Mouse (Mus musculus) mature B cell (primary cell): Measurements from ENCODE around the gene Ptprg.

ENCODE experiments used
- in situ Hi-C: fragments of 300-500 bp; cut with MboI; formaldehyde crosslinking; loops from 2 replicates; pipeline ENCODE4 v1.14.3; 2019

Ptprg gene

DNA sequence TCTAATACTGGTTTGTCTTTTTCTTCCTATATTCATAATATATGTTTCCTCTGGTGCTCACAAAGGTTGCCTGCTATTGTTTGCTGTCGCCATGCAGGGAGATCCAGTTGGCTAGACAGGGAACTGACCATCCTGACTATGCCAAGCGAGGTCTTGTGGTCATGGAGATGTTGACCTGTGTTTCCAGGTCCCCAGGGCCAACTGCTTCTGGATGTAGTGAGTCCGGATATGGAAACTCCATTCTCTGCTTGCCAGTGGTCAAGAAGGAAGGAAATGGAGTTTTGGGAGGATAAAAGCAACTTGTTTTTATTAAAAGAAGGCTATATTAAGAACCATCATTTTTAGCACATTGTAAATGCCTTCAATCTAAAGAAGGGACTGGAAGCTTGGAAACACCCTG lies 327.8 kb downstream of the Ptprg start:
- in situ Hi-C loops = no loop called here

DNA sequence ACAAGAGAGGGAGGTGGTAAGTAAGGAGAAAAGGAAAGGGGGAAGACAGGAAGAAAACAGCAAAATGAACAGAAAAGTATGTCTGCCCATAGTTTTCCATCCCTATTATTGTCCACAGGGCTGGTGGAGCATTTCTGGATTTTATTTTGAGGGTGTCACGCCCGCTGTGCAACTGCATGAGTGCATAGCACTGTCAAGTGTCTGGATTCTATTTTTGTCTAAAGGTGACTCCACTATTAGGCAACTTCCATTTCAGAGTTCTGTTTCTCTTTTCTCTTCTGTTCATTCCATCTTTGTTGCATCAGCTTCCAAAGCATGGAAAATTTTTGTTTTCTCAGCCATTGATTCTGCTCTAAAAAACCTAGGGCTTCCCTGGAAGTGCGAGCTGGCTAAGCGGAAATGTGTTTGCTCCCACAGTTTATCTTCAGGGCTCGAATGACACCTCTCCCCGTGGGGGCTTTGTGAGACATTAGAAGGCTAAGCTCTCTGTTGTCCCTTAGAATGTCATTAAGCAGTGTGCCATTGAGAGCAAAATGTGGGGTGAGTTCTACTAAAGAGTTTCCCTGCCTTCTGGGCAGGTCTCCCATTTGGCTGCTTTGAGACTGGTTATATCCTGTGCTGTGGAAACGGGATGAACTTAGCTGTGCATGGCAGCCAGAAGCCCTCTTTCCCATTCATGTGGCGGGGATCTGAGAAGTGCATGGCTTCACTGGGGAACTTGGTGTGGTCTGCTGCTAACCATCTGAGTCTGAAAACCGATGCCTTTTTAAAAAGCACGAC lies 330.0 kb downstream of the Ptprg start:
- in situ Hi-C loops = no loop called here

DNA sequence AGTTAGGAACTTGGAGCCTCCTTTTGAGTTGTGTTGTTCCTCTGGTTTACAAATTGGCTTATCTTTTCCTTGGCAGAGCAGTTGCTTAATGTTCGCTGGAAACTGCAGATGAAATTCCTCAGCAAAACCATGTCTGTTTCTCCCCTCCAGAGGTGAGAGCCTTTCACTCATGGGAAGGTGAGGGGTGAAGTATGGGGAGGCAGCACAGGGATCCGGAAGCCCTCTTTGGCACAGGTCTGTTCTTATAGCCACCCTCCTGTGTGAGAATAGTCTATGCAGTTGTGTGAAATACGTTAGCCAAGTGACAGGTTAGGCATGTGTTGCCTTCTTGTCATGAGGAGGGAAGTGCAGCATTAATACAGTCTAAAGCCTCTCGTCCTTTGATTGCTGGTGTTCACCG lies 330.7 kb downstream of the Ptprg start:
- in situ Hi-C loops = no loop called here

DNA sequence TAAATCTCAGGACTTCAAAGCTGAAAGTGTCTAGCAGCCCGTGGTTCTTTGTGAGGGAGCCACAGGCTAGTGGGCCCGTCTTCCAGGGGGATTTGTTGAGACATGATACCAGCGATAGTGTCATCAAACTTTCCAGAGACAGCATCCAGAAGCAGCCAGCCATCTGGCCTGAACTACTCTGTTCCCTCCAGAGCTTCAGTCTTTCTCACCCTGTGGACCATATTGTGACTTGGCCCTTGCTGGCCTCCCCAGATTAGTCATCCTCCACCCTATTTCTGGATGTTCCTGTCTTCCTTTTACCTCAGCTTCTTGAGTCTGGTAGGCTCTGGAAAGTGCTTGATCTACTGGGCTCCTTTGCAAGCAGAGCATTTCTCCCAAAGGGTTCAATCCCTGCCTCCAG lies 333.1 kb downstream of the Ptprg start:
- in situ Hi-C loops = no loop called here

DNA sequence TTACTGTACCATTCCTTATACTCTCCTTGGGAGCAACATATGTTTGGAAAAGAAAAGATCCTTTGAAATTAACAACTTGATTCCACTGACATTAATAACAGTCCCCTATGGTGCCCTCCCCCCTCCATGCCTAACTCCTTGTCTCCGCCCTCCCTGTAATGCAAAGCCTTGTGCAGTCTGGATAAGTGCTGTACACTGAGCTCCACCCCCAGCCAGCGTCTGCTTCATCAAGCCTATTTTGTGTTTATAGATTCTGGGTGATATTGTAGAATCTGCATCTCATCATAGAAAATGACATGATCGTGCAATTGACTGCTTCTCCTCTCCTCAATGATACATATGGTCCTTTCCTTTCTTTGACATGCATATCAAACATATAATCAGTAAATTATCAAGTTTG lies 337.6 kb downstream of the Ptprg start:
- in situ Hi-C loops = no loop called here

DNA sequence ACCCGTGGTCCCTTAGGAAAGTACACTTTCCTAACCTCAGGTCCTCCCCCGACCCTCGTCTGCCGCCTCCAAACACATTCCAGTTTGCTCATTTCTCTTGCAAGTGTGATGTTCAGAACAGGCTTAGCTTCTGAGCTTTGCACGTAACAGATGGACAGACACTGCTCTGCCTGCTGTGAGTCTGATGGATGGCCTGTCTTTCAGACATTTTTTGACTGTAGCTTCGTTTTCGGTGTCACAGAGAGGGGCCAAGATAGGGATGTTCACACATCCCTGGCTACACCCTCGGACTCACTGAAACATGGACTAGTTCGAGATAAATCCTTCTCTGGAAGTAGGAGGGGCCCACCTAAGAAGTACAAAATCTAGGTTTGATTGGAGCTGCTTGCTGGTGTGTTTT lies 339.3 kb downstream of the Ptprg start:
- in situ Hi-C loops = no loop called here

DNA sequence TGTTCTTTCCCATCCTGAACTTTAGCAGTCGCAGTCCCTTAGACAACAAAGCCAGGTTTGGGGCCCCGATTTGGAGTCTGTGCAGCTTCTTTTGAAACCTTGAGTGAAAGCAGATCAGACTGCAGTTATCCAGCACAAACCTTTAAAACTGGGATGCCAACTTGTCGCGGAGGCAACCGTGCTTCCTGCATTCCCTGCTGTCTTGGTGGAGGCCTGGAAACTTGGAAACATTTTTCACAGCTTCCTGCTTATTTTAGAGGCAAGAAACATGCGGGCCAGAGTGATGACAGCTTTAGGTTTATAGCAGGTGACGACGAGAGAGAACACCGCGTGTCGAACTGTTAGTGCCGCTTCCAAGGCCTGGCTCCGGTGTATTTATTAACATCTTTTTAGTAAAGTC lies 342.2 kb downstream of the Ptprg start:
- in situ Hi-C loops = no loop called here

DNA sequence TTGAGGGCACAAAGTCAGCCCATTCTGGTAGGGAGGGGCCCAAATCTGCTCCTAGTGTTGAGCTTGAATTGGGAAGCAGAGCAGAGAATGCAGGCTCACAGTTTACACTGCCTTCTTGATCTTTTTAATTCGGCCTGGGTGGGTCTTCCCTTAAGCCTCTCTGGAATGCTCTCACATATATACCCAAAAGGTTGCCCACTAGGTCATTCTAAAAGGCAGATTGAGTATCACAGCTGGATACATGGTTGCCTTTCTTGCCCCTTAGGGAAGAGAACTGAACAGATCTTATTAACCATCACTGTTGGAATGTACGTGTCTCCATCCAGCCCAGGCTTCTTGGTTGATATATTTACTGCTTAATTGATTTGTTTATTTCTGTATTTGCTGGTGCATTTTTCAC lies 349.5 kb downstream of the Ptprg start:
- in situ Hi-C loops = no loop called here

DNA sequence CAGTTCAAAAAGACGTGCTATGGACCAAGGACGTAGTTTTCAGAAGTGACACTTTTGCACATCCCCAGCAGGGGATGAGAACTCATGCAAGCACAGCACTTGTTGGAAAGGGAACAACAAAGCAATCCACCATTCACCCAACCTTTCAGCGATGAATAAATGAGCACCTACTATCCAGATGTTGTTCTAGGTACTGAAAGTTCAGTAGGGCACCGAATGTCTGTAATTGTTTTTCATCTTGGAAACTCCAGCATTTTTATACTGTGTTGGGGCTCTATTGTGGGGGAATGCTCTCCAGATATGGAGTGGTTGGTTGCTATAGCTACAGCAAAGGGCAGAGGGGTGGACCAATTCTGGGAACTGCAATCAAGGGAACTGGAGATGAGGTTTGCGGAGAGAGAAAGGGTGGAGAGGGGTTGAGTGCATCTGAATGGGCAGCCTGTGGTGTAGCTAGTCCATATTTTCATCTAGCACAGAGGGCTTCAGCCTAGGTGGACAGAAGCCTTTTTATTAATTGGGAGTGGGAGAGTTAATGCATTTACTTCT lies 352.9 kb downstream of the Ptprg start:
- in situ Hi-C loops = no loop called here

DNA sequence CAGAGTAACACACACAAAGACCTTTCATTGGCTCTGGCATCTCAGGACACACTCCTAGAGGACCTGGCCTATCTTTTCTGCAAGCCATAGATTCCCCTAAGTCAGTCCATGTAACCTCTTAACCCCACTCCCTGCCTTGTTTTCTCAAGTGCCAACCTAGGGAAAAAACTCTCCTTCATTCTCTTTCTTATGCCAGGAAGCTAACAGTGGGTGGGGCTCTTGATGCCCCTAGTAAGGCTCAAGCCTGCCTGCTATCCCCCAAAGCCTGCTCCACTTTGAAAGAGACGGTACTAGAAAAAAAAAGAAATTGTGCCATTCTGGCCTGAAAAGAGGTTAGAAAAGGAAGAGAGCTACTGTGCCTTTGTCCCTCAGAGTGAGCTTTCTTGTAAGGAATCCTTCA lies 358.9 kb downstream of the Ptprg start:
- in situ Hi-C loops = no loop called here

DNA sequence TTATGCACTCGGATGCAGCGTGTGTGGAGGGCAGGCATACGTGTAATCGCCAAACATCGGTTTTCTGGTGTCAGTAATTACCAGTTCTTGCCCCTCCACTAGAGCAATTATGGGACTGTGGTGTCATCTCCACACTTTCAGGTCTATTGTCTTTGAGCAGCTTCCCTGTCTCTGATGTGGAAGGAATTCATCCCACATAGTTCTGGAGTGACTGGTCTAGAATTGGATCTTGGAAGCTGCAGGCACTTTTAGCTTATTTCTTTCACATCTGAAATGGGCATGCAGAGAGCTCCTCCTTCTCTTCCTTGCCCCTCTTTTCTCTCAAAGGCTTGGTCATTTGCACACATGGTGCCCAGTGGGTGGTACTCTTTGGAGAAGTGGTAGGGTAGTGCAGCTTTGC lies 363.9 kb downstream of the Ptprg start:
- in situ Hi-C loops = no loop called here

DNA sequence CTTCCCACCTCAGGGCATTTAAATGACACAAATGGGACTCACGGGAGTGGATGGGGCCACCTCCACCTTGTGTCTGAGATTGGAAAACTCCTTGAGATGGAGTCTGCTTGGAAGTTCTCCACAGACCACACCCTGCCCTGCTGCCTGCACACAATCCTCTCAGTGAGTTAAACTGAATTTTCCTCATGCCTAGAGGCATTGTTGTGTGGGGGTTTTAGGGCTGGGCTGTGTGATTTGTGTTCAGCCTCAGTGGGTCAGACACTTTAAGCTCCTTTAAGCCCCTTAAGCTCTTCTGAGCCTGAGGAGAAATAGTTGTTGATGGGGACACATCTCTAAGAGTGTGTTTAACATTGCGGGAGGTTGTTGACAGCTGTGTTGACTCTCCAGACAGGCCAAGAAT lies 375.2 kb downstream of the Ptprg start:
- in situ Hi-C loops = no loop called here

DNA sequence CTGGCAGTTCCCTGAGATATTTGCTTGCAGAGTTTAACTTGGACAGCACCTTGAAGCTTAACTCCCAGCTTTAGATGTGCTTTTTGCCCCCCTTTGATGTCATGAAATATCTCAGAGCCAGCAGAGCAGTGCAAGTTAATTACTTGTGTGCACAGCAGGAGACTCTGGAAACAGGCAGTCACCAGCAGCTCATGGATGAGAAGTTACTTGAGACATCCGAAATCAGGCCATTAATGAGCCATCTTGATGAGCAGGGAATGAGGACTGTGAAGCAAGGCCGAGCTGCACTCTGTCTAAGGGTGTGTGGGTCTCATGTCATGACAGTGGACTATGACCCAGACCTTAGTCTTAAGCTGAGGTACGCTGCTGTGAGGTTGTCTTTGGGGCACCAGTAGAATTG lies 379.2 kb downstream of the Ptprg start:
- in situ Hi-C loops = no loop called here

DNA sequence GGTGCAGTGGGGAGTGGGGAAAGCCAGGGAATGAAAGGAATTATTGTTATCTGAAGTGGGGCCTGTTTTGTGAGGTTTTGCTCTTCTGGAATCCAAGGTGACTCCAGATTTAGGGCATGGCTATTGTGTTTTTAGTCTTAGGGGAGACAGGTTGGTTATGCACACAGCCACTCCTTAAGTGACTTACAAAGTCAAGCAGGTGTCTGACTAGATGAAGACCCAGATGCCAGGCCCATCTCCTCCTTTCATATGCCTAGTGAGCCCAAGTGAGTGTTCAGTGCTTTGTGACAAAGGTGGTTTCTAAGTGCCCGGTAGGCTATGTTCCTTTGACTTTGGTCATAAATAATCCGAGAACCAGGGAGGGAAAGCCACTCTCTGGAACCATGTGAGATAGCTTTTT lies 381.2 kb downstream of the Ptprg start:
- in situ Hi-C loops = no loop called here

DNA sequence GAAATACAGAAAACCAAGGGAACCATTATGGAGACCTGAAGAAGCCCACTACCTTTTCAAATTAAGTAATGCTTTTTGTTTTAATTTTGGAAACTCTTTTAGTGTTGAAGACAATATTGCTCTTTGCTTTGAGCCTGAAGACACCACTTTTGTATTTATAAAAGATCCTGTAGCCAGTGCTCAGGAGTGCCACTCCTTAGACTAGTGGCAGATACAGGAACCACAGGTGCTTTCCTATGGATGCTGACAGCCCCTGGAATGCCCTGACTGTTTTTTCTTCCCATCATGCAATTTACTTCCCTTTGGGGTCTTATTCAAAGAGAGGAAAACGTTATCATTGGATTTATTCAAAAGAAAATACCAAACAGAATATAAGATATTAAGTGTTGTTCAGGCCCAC lies 381.9 kb downstream of the Ptprg start:
- in situ Hi-C loops = no loop called here

DNA sequence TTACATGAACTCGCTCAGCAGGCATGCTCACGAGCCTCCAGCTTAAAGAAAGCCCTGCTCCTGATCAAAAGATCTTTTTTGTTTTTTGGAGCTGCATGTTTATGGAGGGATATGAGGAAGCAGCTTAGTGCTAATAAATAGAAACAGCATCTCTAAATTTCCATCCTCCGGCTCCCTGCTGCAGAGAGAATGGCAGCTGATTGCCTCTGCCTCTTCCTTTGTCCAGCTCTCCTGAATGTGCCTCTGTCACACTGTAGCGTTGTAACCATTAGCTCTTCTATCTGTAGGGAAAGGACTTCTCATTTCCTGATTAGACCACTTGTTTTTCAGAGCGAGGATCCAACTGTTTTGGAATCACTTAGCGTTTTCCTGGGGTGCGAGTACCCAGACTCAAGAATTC lies 382.4 kb downstream of the Ptprg start:
- in situ Hi-C loops = no loop called here

DNA sequence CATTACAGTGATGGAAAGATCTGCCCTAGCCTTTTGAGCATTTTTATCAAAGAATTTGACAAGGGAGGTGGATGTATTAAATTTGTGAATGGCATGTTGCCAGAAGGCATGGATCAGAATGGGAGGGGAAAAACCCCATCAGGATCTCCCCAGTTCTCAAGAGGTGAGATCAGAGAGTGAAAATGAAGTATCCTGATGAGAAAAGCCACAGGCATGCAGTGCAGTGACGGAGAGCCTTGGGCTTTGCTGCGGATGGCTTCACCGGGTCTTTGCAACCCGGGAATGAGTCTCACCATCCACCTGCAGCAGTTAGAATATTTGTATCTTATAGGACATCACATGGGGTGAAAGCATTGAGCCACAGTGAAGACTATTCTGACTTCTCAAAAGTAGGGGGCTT lies 385.6 kb downstream of the Ptprg start:
- in situ Hi-C loops = no loop called here

DNA sequence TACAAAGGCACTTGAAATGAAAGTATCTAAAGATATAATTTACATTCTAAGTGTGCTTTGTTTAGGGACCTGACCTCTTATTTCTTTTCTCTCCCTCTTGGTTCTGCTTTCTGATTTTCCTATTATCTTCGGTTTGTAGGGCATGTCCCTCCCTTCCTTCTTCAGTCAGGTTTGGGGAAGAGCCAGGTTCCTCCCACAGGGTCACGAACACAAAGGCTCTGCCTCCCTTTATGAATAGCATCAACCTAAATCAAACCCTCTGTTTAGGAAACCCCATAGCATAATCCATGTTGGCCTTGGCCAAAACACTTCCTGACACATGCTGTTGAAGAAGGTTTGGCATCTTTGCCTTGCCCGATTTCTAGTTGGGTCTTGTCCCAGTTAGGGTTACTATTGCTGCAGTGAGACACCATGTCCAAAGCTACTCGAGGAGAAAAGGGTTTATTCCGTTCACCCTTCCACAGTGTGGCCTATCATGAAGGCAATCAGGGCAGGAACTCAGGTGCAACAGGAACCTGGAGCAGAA lies 388.7 kb downstream of the Ptprg start:
- in situ Hi-C loops = no loop called here

DNA sequence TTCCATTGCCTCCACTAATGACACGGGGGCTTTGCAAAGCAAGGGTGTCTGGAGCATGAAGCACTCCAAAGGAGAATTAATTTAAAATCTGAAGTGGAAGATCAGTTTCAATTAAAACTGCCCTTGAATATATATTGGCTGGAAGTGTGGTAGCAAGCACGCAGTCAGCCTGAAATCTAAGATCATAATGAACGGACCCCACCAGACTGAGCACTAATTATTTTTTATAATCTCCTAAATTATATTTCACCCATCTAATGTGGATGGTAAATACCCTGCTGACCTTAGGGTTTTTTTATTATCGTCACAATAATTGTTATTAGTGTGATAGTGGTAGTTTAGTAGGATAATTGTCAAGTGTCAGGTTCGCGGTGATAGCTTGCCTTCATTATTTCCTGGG lies 397.0 kb downstream of the Ptprg start:
- in situ Hi-C loops = no loop called here

DNA sequence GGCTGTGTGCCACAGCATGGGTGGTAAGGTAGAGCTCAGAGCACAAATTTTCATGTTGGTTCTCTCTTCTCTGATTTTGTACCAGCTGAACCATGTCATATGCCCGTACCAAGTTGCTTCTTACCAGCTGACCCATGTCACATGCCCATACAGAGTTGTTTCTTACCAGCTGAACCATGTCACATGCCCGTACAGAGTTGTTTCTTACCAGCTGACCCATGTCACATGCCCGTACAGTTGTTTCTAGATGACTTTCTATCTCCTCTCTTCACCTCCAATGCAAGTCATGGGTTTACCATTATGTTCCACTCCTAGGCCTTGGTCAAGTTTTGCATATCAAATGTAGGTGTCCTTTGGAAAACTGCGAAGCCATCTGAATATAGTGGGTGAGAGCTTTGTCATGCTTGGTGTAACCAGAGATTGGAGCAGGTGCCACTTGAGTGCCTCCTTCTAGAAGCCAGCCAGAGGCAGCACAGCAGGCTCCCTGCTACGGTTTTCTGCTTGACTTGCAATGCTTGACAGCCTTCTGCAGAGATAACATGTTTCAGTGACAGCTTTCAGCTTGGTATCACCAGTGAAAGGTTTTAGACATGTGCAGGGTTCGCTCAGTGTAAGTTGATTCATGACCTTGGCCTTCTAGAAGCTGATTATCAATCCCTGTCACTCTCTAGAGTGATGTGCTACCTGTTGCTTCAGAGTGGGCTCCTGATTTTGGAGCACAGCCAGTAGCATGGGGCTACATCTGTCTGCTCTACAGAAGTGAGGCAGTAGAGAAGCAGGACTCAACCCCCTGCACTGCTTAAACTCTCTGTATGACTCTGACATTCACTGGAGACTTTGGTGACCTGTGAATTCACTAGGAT lies 401.9 kb downstream of the Ptprg start:
- in situ Hi-C loops = no loop called here

DNA sequence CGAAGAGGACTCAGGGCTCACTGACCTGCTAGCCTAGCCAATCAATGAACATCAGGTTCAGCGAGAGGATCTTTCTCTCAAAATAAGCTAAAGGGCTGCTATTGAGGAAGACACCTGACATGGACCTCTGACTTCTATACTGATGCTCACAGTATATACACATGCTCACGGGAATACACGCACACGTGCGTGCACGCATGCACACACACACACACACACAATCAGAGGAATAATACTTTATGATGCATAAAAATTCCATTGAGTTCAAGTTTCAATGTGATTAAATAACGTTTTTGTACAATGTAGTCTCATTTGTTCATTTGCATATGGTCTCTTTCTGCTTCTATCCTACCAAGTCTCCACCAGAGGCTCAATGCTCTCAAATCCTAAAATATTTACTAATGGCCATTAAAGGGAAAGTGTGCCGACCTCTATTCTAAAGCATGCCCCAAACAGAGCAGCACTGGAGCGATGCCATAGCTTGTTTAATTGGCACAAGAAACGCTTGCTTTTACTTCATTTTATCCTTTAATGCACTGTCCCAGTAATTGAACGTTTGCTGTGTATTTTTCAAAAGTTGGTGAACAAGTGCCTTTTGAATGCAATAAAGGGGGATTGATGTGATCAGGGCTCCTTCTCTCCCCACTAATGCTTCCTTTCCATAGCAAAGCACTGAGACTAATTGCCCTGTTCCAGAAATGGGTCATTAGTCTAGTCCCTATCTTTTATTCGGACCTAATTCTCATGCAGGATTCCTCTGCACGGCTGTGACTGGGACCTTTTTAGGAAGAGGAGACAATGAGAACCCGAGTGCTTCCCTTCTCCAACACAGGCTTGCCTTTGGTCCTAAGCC lies 407.2 kb downstream of the Ptprg start:
- in situ Hi-C loops = no loop called here

DNA sequence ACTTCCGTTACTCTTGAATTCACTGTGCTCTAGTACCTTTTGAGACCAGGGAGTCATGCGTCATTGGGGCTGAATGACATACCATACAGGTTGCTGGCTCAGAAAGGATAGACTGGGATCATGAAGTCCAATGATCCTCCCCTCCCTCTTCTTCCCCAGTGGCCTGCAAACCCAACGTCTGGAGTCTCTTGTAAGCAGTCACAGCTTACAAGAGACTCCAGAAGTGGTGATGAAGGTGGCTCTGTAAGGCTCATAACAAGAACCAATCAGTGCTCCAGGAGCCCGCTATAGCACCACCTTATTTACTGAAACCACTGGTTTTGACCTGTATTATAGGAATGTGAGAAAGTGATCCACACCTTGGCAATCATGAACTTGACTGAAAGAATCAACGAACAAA lies 408.8 kb downstream of the Ptprg start:
- in situ Hi-C loops = no loop called here
